Mouse (Mus musculus) gastrocnemius, adult 8-10 months (tissue): ENCODE results near the gene Rsph1. TPM values are rescaled to one million over a fixed set of nuclear protein-coding genes. Genes with fewer than 3 reads are reported as not detected.
A peak's percentile ranks its signal among the peaks of the same experiment; 100 is the strongest.

Experiments
- DNase-seq, 2 experiments: peaks; one replicate each; pipeline ENCODE4 v3.0.0; 2022; ENCODE audit warnings: low spot score in 2 of 2
- total RNA-seq, 4 experiments: library from RNA; stranded (reverse); gene quantifications; 2 replicates each; pipeline ENCODE4 v1.2.4; 2022

Rsph1 gene
- total RNA-seq: 1 to 10 TPM; 1.8 to 8.3 (median 4.9) TPM

DNA sequence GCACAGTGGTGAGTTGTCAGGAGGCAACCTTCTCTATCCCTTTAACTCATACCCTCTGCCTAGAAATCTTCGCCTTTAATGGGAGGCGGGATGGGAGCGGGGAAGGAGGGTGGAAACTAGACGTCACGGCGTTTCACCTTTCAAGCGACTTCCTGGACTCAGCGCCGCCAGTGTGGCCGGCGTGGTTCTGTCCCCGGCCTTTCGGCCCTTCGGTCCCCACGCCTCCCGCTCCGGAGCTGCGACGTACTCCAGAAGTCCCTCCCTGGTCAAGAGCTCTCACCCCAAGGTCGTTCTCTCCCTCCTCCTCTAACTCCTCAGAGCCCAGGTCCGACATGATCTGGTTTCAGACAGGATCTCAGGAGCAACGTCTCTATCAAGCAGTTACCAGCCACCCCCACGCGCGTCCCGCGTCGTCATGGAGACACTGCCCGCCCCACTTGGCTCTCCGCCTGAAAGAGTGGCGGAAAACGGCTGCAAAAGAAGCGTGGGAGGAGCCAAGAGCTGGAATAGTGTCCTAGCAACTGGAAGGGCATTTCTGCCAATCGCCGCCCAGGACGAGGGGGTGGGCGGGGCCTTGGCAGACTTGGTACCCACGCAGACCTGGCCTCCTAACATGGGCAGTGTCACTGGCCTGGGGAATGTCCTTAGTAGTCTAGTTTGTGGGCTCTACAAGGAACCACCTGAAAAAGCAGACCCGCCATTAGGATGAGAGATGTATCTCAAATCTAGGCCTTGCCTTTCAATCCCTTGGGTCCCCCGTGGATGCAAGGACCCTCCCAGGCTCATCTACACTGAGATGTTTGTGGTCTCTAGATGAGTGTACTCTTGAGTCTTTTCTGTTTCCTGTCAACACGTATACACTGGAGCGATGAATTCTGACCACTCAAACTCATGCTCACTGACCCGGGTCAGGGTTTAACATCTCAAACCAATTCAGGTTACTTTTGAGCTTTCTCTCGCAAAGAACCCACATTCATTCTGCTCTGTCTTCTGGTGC is at the start of gene Rsph1:
Gene Rsph1, minus strand, starts transcription at position 462 of the 997 bp plus-strand sequence.
- DNase-seq: peak; percentile 97 to 98

GRCm38 (mm10) chr17:31326220-31326852 is 49.2 kb upstream of the Rsph1 start:
- DNase-seq: no peak

DNA sequence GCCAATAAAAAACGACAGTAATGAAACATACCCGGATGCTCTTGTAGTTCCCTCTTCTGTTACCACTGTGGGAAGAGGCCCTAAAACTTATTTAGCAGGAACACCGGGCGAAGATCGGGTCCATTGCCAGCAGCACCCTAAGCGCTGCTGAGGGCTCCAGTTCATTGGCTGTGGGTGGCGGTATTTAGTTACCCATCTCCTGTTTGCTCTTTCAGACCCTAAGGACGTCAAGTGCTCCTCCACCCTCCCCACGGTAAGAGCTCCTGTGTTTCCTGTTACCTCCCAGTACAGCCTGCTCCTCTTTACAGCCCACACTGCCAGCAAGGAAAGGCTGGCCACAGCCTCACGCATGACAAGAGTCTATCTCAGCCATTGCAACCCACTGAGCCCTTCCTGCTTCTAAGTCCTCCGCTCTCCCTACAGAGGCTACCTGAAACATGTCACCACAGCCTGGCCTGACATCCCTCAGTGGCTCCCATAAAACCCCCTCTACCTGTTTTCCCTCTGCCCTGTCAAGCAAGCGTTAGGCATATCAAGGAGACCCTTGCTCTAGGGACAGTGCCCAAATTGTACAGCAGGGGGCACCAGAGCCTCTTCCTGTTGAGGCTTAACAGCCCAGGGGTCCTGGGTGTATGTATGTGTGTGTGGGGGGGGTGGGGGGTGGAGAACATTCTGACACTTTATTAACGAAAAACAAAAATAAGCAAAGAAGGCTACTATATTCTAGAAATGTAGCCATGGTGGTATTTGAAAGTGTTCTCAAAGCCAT is 48.5 kb upstream of the Rsph1 start:
- peak; percentile 28 to 49 for DNase-seq

DNA sequence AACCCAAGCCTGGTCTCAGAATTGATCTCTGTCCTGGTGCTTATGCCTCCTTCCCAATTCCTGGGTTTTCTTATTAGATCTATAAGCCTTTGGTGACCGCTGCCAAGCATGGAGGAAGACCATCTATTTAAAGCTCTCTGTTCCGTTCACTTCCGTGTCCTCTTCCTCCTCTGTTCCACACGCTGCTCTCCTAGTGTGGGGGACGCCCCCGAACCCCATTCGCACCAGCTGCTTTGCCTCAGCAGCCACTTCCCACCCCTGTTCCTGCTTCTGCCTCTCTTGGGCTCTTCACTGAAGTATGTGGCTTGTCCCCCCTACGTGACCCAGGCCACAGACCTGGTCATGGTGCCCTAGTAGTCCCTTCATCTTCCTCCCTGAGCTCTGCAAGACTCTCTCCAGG is 47.0 kb upstream of the Rsph1 start:
- DNase-seq: no peak

DNA sequence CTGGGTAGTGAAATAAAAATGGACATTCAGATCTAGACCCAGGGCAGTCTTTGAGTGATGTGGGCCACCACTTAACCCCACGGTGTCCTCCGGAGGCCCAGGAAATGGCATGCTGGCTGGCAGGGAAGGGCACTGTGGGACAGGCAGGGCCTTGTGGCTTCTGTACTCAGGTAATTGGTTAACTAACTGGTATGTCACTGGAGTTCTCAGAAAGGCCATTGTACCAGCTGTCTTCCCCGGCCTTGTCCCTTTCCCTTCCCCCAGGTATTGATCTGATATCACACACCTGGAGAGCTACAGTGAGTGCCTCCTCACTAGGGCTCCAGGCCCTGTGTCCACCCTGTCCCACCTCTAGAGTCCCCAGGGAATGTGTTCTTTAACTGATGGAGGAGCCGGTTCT is 46.2 kb upstream of the Rsph1 start:
- no peak for DNase-seq

GRCm38 (mm10) chr17:31322446-31322845 is 45.3 kb upstream of the Rsph1 start:
- DNase-seq: no peak

DNA sequence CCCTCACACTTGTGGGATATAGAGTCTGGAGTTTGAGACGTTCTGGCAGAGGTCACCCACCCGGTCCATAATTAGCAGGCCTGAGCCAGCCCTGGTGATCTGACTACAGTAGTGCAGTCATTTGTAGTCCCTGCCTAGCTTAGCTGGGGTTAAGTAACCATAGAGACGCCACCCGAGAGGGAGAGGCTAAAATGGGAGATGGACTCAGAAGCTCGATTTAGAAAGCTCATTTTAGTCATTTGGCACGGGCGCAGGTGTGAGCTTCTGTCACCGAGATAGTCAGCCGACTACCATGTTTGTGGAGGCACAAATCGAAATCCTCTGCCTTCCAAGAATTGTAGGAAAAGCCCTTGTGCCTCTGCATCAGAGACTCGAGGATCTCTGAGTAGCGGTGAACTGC is 44.2 kb upstream of the Rsph1 start:
- DNase-seq: peak; percentile 57 to 66

DNA sequence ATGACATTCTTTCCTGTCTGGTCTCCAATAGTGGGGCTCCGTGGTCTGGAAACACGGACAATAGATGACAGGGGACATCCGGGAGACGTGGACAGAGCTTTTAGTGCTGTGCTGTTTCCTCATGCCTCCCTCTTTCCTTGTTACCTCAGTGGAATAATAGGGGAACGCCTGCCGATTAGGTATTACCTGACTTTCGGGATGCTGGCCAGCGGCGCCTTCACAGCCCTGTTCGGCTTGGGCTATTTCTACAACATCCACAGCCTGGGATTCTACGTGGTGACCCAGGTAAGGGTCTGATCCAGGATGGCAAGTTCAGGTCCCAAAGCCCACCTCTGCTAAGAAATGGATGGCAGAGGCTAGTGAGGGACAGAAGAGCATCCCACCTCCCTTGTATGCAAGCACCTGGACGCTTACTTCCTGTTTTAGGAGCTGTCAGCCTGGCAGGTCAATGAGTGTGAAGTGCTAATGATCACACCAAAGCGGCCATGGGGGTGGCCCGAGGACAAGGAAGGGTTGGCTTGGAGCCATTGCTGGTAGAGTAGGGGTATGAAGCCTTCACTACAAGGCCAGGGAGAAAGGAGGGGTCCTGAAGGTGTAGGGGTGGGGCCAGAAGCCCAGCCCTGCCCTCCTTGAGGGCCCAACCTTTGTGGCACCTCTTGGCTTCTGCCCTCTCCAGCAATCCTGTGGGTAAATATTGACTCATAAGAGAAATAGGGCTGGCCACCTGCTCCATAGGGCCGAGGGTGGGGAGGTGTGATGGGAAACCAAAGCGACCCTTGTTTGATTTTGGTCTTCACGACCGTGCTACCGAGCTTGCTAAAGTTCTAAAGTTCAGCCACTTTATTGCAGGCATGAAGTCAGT is 42.0 kb upstream of the Rsph1 start:
- DNase-seq: no peak

DNA sequence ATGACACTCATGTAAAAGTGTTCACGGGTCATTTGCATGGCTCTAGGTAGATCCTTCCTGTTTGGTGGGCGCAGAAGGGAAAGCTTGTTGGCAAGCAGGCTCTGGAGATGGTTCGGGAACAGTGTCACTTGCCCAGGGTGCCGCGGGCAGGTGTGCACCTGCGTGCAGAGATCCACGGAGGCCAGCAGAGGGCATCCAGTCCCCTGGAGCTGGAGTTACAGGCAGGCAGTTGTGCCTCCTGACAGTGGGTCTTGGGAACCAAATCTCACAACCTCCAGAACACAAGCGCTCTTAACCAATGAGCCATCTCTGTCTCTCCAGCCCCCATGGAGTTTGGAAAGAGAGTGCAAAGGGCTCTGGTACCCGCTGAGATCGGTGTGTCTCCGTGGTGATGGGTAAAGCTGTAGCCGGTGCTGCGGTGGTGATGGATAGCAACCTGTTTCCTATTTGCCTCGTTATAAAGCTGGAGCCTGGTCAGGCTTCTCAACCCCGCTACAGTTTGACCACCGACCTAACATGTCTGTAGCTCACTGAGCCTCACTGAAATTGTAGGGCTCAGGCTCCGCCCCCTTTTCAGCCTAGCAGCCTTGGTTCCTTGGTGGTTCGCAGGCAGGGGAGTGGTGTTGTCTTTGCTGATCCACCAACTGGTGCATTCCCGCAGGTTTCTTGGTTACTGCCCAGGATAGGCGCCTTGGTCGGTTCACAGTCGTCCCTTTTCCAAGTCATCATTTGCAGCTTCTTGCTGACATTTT is 40.5 kb upstream of the Rsph1 start:
- DNase-seq: no peak

GRCm38 (mm10) chr17:31316998-31317397 is 39.8 kb upstream of the Rsph1 start:
- no peak for DNase-seq

GRCm38 (mm10) chr17:31315993-31316392 is 38.8 kb upstream of the Rsph1 start:
- no peak for DNase-seq

GRCm38 (mm10) chr17:31315046-31315792 is 38.0 kb upstream of the Rsph1 start:
- DNase-seq: no peak

DNA sequence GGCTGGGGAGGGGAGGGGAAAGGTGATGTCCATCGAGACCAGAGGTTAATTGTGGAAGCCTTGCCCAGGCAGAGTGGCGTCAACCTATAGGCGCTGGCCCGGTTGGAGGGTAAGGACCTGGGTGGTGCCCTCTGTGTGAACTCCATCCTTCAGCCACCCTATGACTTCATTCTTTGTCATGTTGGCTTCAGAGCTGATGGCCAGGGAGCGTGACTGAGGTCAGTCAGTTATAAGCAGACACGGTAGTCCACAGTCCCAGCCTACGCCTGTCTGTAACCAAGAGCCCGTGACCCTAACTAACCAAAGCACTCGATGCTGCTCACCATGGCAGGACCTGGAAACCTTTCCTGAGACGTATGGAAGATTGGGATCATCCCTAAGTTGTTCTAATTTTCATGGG is 35.5 kb upstream of the Rsph1 start:
- no peak for DNase-seq

- DNase-seq: no peak
These were observed 33.9 kb upstream of the Rsph1 start for GRCm38 (mm10) chr17:31311047-31311446.

DNA sequence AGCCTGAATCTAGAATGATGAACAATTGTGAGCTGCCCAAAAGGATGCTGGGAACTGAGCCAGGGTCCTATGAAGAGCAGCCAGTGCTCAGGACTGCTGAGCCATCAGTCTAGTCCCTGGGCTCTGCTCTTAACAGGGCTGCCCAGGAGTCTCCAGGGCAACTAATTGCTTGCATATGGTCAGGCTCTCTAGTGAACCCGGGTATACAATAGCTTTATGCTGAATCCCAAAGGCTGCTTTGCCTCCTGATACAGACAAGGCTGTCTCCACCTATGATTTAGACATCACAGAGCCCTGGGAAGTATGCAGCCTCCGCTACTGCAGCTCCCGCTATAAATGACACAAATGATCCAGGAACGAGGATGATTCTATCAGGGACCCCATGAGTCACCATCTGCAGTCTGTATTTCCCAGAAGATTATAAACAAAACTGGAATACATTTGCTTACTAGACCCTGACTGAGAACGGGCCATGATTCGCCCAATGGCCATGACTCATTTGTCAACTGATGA is 32.2 kb upstream of the Rsph1 start:
- DNase-seq: no peak

- DNase-seq: no peak
These were observed 31.2 kb upstream of the Rsph1 start for GRCm38 (mm10) chr17:31308291-31308816.

- no peak for DNase-seq
These were observed 30.6 kb upstream of the Rsph1 start for GRCm38 (mm10) chr17:31307756-31308155.

DNA sequence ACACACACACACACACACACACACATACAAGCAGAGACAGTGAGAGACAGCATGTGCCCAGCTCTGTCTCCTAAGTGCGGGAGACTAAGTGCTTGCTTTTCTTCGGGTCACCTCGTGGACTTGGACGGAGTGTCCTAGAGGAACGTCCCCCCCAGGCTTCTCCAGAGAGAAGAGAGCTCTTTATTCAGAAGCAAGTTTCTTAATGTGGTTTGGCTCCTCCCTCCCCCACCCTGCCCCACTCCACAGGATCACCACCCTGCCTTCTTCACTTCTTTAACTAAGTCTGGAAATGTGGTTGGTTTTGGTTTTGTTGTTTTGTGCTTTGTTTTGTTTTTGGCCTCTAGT is 28.6 kb upstream of the Rsph1 start:
- DNase-seq: no peak
